Mouse (Mus musculus): Measurements from ENCODE around the gene Lpgat1. TPM values are rescaled to one million over a fixed set of nuclear protein-coding genes. Genes with fewer than 3 reads are reported as not detected.

Gene Lpgat1
- total RNA-seq, 4 experiments from 2014 or later: 184 to 194 (median 190) TPM

Other genes starting within 250 kb of the Lpgat1 start
- gene Dtl, start 142.3 kb upstream of the Lpgat1 start, total RNA-seq (2022): 1 to 10 TPM; 3.9 to 5.9 (median 5.5) TPM
- gene Ints7, start 142.2 kb upstream of the Lpgat1 start, total RNA-seq (2022): 10 to 100 TPM; 29.0 to 36.4 (median 32.3) TPM
- gene Nek2, start 103.6 kb downstream of the Lpgat1 start, total RNA-seq (2022): 1 to 10 TPM; 1.1 to 2.2 (median 1.4) TPM
- gene Slc30a1, start 188.9 kb downstream of the Lpgat1 start, total RNA-seq (2022): 10 to 100 TPM; 32.2 to 42.0 (median 35.1) TPM